Mouse (Mus musculus) heart, postnatal 10 days (tissue): ENCODE measurements at regions not wholly inside any gene's neighbourhood (a gene's known extent, or its start where the extent isn't known, plus 50 kb on each side); places are given as distances from the start of the nearest gene placed in this dataset.

Experiments used
- DNase-seq, 2 experiments: peaks; one replicate each; pipeline ENCODE4 v3.0.0; 2021
- intact Hi-C: fragments of 180-260 bp; cut with DNase I; formaldehyde crosslinking; loops from one replicate; pipeline ENCODE4 v1.15.1; 2025

DNA sequence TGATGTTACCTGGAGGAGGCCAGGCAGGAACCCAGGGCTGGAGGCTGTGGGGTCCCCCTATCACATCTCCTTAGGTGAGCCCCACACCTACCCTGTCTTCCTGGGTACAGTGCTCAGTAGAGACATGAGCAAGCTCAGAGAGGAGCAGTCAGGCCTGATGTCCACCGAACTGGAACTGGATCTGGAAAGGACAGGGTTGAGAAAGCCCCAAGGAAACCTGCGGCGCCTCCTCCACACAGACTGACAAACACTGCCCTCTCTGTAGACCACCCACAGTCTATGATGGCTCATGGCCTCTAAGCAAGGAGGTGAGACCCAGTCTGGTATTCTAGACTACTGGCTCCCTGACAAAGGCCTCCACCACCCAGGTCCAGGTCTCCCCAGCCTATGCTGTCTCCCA is 52.9 kb upstream of the Zmiz1 start:
- DNase-seq = no peak
- intact Hi-C loops = loop anchor here (5.0 kb wide), 1 partner anchor 41 kb away; no protein-coding TSS in a partner anchor

DNA sequence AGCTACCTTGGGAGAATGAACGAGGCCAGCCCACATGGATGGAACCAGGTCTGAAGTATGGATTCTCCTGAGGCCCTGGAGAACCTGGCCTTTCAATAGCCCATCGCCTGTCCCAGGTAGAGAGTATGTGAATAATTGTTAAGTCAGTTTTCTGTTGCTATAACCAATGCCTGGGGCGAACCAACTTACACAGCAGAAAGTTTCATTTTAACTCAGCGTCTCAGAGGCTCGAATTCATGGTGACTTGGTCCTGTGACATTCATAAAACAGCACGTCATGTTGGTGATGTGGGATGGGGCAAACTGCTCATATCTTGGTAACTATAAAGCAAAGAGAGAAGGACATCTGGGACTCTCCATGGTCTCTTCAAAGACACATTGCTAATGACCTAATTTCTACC is 52.4 kb upstream of the Zmiz1 start:
- intact Hi-C loops = loop anchor here (5.0 kb wide), 1 partner anchor 41 kb away; no protein-coding TSS in a partner anchor
- no peak for DNase-seq

DNA sequence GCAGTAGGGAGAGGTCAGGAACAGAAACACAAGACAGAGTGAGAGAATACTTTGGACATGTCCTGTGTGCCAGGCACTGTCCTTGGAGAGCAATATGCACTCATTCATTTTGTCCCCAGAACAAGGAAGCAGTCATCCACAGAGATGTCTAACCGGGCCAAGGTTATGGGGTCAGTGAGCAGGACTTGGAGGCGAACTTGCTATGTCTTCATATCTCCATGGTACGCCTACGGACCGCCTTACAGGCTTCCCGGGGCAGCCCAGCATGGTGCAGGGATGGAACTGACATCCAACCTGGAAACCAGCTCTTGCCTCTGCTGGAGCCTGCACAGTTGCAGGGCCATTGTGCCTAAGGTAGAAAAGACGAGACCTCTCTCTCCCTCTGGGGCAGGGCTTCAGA is 51.9 kb upstream of the Zmiz1 start:
- no peak for DNase-seq
- intact Hi-C loops = loop anchor here (5.0 kb wide), 1 partner anchor 40 kb away; no protein-coding TSS in a partner anchor
